Mouse (Mus musculus) embryo, embryonic 10 days (tissue): ENCODE results near the gene Hexb.

Experiments used
- DNase-seq: peaks from one replicate; pipeline ENCODE4 v3.0.0-alpha.2; 2015; ENCODE audit warnings: low spot score

Hexb gene

DNA sequence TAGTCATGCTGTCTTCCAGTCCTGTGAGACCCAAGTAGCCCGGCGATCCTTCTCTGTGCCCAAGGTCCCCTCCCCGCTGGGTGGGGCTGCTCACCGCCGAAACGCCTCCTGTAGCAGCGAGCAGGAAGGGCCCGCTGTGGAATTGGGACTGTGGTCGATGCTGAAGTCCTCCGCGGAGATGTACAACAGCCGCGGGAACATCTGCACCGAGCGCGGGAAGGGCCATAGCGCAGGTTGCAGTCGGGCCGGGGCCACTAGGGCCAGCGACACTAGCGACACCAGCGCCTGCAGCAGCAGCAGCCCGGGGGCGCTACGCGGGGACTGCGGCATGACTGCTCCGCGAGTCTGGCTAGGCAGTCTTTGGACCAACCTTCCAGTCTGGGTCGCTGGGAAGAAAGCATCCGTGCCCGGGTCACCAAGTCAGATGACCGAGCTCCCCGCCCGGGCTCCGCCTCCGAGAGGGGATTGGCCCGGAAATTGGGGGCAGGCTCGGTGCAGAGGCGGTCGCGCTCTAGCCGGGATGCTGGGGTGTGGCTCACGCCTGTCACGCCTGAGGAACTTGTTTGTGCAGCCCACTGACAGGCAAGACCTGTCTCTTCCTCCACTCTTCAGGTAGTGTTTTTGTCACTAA is at the start of gene Hexb:
Gene Hexb (minus strand): TSS at position 426 of the 631 bp plus-strand sequence.
- peak; percentile 92 for DNase-seq

DNA sequence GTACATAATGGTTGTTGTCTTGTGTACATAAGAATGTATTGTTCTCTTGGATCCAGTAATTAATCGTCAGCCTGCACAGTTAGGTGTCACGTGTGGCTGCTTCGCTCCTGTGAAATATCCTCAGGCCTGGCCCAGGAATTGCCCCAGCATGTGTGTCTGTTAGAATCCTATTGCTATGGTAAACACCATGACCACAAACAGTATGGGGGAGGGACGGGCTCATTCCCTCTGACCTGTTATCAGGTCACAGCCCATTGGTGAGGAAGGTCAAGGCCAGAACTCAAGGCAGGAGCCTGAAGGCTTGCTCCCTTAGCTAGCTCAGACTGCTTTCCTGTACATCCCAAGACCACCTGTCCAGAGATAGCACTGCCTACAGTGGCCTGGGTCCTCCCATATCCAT is 49.6 kb upstream of the Hexb start:
- DNase-seq, result no peak

DNA sequence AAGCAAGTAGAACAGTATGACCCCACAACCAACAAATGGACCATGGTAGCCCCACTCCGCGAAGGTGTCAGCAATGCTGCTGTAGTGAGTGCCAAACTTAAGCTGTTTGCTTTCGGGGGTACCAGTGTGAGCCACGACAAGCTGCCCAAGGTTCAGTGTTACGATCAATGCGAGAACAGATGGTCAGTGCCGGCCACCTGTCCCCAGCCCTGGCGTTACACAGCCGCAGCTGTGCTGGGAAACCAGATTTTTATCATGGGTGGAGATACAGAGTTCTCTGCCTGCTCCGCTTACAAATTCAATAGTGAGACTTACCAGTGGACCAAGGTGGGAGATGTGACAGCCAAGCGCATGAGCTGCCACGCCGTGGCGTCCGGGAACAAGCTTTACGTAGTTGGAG is 48.1 kb upstream of the Hexb start:
- DNase-seq, result no peak

DNA sequence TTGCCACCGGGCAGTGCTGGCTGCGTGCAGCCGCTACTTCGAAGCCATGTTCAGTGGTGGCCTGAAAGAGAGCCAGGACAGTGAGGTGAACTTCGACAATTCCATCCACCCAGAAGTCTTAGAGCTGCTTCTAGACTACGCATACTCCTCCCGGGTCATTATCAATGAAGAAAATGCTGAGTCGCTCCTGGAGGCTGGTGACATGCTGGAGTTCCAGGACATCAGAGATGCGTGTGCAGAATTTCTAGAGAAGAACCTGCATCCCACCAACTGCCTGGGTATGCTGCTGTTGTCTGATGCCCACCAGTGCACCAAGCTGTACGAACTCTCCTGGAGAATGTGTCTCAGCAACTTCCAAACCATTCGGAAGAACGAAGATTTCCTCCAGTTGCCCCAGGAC is 47.0 kb upstream of the Hexb start:
- no peak for DNase-seq

DNA sequence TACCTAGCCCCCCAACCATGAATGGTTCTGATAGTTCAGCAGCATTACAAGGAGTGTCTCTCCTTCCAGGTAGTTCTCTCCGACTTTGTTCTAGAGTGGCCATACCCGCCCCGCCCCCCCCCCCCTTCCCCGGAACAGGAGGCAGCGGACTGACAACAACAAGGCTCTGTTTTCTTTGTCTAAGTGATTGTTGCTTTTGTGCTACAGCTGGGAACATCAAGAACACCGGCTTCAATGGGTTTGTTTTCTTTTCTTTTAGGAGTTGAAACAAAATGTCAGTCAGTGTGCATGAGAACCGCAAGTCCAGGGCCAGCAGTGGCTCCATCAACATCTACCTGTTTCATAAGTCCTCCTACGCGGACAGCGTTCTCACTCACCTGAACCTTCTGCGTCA is 46.6 kb upstream of the Hexb start:
- DNase-seq, result no peak

DNA sequence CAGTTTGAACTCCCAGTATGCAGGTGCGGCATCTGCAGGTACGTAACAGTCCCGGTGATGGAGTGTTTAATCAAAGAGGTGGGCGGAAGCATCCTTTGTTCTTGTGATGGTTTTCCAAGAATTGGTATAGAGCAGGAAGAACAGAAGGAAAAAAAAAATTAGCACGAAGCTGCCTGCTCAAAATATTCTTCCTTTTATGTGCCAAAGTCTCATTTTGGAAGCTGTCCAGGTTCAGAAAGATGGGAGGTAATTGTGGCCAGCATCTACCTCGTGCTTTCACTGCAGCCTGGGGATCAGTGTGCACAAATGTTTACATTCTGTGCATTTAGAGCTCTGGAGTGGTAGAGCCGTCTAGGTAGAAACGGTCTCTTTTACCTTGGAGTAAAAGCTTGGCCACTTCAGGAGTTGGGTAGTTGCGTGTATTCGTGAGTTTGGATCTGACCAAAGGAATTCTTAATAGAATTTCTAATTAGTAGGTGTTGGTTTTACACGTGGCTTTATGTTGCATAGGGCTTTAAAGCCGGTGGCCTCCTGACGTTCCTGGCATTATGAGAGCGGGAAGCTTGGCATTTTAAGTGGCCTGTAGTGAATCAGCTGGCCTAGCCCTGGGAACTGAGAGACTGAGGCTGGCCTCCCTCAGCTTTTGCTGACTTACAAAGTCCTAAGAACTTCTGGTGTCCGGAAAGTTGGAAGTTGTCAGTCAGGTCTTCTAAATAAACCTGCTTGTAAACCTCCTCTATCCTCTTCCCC is 46.0 kb upstream of the Hexb start:
- no peak for DNase-seq

DNA sequence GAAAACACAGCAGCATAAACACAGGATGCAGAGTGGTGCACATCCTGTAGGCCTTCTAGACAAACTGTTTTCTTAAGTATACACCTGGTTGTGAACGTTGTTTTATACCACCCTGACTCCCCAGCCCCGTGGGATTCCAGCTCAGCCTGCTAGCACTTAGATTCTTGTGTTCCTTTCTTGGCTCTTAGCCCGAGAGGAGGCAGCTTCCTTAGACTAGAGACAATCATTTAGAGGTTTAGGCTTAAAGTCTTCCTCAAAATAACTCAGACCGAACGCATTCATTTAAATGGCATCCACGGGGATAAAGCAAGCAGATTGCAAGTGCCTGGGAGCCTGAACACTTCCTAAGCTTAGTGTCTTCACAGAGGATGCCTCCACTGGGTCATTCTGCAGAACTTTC is 44.6 kb upstream of the Hexb start:
- DNase-seq, result no peak

DNA sequence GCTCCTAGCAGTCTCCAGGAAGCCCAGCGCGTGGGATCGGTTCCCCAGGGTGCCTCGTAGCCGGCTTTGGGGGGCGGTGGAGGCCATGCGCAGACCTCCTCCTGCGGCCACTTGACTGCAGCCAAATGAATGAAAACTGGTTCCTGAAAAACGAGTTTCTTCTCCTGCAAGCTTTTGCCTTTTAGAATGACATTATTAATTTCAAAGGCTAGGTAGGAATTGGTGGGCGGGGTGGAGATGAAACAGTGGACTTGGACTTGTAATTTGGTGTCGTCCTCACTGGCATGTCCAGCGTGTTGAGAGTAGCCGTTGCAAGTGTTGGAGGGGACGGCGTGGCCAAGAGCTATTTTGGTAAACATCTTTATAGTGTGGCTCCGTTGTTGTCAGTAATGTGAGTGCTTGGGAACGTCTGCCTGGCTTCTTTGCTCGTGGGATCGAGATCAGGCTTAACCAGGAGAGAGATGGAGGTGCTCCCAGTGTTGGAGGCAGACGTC is 43.7 kb upstream of the Hexb start:
- no peak for DNase-seq

DNA sequence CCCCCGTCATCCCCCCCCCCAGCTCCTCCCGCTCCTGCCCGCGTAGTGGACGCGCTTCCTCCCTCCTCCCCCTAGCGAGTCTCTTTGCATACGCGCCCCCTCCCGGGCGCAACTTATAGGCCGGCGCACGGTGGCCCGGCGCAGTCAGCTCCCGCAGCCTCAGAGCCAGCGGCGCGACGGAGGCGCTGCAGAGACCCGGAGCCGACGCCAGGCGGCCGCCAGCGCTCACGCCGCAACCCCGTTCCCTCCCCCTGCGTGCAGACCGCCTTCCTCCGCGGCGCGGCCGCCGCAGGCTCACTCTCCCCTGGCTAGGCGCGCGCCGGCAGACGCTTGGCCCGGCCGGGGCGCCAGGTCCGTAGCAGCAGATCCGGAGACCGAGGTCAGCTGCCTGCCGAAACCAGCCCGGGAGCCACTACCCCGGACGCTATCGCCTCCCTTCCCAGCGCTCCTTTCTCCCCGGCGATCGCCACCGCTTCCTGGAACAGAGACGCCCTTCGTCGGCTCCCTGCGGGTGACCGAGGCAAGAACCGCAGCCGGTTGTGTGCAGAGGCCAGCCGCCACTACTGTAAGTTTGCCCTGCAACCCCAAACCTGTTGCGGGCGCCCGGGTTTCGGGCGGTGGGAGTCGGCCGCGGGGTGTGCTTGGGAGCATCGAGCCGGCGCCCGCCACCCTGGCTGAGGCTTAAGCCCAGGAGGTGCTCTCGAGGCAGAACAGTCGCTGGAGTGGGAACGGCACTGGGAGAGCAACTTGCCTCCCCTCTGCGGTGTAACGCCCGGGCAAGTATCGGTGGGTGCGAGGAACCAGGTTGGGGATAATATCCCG is 43.0 kb upstream of the Hexb start, which contains the start of gene Enc1:
Gene Enc1 (plus strand): TSS at position 141 of the 822 bp plus-strand sequence.
- peak; percentile 95 for DNase-seq

DNA sequence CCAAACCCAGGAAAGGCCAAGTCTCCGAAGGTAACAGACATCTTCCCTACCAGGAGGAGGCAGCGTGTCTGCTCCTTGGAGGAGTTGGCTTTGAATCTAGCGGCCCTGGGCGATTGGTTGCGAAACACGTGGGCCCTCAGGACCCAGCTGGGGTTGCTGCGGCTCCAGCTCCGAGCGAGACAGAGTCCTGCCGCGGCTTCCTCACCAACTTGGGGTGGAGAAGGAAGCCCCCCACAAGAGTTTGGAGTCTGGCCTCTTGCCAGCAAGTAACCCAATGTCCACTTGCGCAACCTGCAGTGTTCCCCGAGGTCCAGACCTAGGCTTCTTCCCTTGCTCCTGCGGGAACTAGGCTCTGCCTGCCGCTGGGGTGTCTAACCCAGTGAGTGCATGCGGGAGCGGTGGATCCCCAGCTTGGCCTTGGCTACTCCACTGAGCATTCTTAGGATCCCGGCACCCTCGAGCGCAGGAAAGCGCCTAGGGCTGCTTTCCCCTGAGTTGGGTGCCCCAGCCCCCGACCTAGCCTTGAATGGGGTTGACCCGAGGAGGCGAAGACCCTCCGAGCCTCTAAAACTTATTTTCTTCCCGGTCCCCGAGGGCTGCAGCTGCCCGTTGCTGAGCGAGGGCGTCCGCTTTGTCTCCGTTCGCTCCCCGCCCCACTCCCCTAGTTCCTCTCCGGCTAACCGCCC is 42.3 kb upstream of the Hexb start:
- peak; percentile 92 for DNase-seq

DNA sequence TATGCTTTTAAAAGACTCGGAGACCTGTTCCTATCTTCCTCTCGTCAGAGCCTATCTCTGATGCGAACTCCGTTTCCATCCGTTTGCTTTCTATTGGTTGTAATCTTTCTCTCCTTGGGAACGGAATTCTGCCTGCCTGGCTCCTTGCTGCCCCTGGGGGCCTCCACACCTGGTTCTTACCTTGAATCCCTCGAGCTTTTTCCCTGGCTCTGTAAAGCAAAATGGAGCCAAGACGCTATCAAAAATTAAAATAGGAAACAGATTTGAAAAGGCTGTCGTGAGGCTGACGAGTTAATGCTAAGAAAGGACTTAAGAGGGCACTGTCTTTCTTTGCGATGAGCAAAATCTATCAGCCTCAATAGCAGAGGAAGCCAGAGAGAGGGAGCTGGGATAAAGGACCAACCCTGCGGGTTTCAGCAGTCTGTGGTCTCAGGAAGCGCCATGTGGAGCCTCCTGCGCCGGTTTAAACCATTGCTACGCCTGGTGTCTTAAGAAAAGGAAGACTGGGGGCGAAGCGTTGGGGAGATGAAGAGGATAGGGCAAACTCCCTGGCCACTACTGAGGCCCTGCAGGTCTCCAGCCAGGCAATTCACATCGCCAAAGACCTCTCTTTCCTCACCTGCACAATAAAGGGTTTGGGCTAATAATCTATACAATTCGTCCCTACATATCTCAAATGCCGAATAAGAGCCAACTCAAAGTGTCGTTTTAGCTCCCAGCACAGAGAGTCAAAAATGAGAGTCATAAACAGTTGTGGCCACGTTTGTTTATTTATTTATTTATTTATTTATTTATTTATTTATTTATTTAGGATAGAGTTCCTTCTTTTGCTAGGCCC is 41.4 kb upstream of the Hexb start:
- peak; percentile 80 for DNase-seq

DNA sequence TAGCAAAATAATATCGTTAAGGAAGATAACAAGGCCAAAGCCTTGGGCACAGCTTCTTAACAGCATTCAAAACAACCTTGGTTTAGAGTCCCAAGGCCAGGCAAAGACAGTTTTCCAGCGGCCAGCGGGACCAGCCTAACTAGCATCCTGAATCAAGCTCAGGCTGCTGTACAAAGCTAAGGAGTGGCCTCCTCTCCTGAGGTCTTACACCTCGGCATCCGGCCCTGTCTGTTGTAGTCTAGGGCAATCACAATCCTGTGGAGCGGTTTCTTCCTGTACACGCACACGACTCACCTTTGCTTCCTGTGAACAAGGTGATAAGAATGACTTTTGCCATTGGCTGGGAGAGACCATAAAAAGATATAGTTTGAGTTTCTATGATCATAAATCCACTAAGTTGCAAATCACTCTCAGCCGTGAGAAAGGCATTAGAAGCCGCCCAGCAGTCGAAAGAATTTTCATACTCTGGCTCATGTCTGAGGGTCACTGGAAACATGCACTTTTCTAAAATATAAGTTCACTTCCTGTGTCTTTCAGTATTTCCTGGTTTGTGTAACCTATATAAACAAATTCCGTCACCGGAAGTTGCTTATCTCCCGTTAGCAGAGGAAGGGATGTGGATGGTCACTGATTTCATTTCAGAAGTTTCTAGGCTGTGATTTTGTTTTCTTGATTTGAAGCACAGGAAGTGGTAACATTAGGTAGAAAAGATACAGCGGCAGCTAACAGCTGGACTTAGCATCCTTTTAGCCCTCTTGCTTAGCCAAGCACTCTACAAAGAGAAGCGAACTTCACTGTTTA is 40.2 kb upstream of the Hexb start:
- no peak for DNase-seq

DNA sequence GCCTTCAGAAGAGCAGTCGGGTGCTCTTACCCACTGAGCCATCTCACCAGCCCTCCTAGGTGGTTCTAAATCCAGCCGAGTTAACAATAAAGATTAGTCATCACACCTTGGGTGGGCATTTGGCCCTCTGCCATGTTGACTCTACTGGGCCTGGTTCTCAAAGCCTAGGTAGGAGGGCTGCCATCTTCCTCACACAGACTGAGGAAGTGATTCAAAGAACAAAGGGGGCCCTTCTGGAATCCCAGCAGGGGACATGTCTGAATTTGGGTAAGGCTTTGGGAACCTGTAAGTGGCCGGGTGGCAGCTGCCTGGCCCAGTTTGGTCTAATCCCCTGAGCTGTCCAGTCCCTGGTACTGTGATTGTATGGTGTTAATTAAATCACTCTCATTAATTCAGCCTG is 39.5 kb upstream of the Hexb start:
- no peak for DNase-seq

DNA sequence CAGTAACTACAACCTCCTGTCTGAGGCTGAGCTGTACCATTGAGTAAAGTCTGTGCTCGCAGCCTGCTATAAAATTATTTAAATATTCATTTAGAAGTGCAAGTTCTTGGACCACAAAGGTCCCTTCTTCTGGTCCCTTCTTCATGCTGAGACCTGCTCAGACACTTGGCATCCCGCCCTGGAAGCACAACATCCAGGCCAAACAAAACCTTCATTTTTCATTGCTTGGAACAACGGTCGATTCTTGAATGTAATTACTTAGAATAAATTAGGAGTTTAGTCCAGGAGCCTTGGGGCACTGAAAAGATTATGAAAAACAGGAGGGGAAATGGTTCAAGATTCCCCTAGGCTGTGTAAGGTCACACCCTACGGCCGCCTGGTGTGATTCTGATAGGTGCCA is 37.8 kb upstream of the Hexb start:
- DNase-seq, result no peak

DNA sequence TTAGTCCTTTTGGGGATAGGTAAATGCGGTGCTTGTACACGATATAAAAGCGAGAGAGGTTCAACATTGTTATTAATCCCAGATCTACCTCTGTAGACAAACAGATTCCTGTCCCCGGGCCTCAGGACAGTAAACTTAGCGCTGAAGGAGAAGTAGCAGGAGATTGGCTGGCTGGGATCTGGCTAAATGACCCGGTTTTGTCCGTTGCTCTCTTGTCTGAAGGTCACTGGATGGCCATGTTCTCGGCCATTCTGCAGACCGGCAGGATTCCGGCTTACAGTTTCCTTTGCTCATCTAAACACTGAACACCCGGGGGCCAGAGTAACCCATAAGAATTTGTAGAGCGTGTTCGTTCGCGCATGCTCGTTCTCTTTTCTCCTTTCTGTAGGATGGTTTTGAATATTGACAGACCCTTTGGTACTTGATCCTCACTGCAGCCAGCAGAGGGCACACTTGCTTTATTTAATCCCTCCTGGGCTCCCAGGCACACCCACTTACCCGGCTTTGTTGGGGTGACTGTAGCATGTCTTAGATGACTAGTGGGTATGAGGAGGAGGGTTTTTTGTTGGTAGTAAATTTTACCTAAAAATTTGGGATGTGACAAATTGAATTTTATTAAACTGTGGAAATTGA is 36.7 kb upstream of the Hexb start:
- peak; percentile 93 for DNase-seq

DNA sequence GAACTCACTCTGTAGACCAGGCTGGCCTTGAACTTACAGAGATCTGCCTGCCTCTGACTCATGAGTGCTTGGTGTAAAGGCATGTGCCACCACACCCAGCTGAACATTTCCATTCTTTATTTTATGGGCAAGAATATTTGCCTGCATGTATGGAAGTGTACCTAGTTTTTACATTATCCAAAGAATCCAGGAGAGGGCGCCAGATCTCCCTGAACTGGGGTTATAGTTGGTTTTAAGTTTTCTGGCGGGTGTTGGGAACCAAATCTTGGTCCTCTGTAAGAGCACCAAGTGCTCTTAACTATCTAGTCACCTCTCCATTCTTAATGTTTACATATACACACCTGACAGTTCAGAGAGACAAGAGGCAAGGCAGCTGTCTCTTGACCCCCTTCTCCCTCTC is 34.9 kb upstream of the Hexb start:
- no peak for DNase-seq

DNA sequence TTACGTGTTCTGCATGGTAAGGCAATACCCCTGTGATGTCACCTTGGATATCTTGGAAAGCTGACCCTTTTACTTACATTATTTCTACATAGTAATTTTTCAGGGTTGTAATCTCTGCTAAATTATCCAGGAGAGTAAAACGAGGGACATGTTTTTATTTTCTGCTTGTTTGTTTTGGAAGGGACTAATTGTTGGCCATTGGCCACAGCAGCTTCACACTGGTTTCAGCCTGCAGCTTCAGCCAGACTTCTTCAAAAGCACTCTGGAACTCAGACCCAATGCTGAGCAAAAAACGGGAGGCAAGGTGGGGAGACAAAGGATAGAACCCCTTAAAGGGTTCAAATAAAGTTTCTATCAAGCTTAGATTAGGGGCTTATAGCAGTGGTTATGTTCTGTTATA is 31.9 kb upstream of the Hexb start:
- no peak for DNase-seq

DNA sequence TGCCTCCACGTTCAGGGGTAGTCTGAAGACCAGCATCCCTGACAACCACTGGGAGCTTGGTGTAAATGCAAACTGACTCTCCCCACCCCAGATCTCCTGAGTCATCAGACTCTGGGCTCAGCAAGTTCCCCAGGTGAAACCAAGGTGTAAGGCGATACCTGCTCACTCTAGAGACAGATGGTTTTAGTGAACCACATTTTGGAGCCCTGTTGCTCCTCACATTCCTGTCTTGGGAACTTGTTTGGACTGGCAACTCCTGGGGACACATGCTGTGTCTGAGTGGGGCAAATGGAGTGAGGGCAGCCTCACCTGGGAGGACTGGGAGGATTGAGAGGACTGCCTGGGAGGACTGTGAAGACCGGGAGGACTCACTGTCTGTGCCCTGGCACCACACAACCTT is 29.6 kb upstream of the Hexb start:
- DNase-seq, result no peak

DNA sequence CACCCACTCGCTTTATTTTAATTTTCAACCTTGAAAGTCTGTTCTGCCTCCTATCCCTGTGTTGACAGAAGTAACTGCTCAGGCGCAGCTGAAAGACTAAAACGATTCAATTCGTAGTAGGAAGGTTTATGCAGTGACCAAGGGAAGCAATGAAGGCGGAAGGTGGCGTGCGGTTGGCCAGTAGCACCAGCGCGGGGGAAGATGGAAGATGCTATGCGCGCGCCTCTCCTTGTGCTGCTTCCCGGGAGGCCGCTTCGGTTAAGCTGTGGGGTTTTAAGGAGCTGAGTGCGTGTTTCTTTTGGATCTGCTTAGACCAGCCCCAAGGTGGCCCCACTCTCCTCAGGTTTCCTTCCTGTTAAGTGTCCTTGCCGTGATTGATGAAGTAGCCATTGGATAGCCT is 27.0 kb upstream of the Hexb start:
- DNase-seq, result no peak
